Mouse (Mus musculus) heart, postnatal 0 days (tissue): ENCODE measurements at regions not wholly inside any gene's neighbourhood (a gene's known extent, or its start where the extent isn't known, plus 50 kb on each side); places are given as distances from the start of the nearest gene placed in this dataset.
A peak's percentile ranks its signal among the peaks of the same experiment; 100 is the strongest.

Experiments
- ATAC-seq: fragments of 200-750 bp; cut with Nextera tagmentation; 2 replicates; pipeline ENCODE4 v1.8.0; 2017; ENCODE audit warnings: low read depth, moderate number of reproducible peaks, moderate library complexity; ENCODE audit not compliant: insufficient read depth
- DNase-seq: peaks from one replicate; pipeline ENCODE4 v3.0.0-alpha.2; 2016; ENCODE audit warnings: low spot score
- H3K27ac ChIP-seq: fragments of 300-500 bp; sonication (generic); 2 replicates; pipeline ENCODE4 v1.5.1; 2014; ENCODE audit warnings: low read depth, mild to moderate bottlenecking
- H3K27me3 ChIP-seq: fragments of 300-500 bp; sonication (generic); 2 replicates; pipeline ENCODE4 v1.6.1; 2014; ENCODE audit warnings: low read length, mixed read lengths; ENCODE audit not compliant: control insufficient read depth, insufficient read depth
- H3K36me3 ChIP-seq: fragments of 300-500 bp; sonication (generic); replicated peaks from 2 replicates; pipeline ENCODE4 v1.6.1; 2014; ENCODE audit warnings: low read length, mixed read lengths; ENCODE audit not compliant: control insufficient read depth, insufficient read depth
- H3K4me1 ChIP-seq: fragments of 300-500 bp; sonication (generic); 2 replicates; pipeline ENCODE4 v1.6.1; 2014; ENCODE audit warnings: antibody characterized with exemption; ENCODE audit not compliant: control insufficient read depth, insufficient read depth
- H3K4me2 ChIP-seq: fragments of 300-500 bp; sonication (generic); 2 replicates; pipeline ENCODE4 v1.6.1; 2014; ENCODE audit warnings: low read depth, mild to moderate bottlenecking, low read length, moderate library complexity
- H3K4me3 ChIP-seq: fragments of 300-500 bp; sonication (generic); 2 replicates; pipeline ENCODE4 v1.5.1; 2014; ENCODE audit warnings: low read depth, low read length
- H3K9ac ChIP-seq: fragments of 300-500 bp; sonication (generic); replicated peaks from 2 replicates; pipeline ENCODE4 v1.6.1; 2014; ENCODE audit warnings: low read depth, low read length, mixed read lengths
- H3K9me3 ChIP-seq: fragments of 300-500 bp; sonication (generic); replicated peaks from 2 replicates; pipeline ENCODE4 v1.6.1; 2016; ENCODE audit warnings: low read length; ENCODE audit not compliant: control insufficient read depth
- CTCF ChIP-seq: IDR thresholded peaks from 2 replicates; pipeline ENCODE4 v1.5.1; 2016; ENCODE audit warnings: antibody characterized with exemption, control low read depth, low read depth
- EP300 ChIP-seq: IDR thresholded peaks from 2 replicates; pipeline ENCODE4 v1.6.1; 2016; ENCODE audit warnings: antibody characterized with exemption, low read depth
- WGBS: fragments of 180-500 bp; shearing (Covaris S2); extraction: QIAGEN DNeasy Blood & Tissue Kit; methylation state at CpG from one replicate; pipeline ENCODE4 v1.1.7; 2014; 5-methylcytosine and 5-hydroxymethylcytosine counted together

DNA sequence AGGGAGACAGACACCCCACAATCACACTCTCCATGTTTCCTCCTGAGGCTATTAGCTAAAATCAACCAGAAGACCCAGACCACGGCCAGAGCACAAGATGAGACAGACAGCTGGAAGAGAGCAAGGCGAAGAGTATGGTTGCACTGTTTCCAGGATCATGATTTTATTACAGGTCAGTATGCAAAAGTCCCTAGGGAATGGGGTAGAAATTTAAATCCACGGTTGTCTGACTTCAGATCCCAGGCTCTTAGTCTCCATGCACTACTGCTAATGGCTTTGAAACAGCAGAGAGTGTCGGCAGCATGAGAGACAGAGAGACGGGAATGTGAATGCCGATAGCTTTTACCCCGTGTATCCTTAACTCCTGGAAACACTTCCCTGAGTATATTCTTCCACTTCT, 105.2 kb downstream of the Mettl11b start:
- Histone ChIP-seq H3K4me3 (no peak overlapping the region), H3K4me2 (no peak overlapping the region), H3K27ac (no peak overlapping the region), H3K4me1 (peaks cover 6% of the 10 kb centered on the region), H3K9me3 (no peaks in the 10 kb centered on the region), H3K36me3 (no peaks in the 10 kb centered on the region), H3K27me3 (no peaks in the 10 kb centered on the region), H3K9ac (no peak overlapping the region)
- WGBS, result 70% methylated on average over 7 of the region's 7 CpGs
- no peak for ATAC-seq
- no peak for DNase-seq
- TF ChIP-seq CTCF (no peak), EP300 (no peak)

- Histone ChIP-seq H3K4me3 (no peak overlapping the region), H3K27ac (no peak overlapping the region), H3K9ac (no peak overlapping the region), H3K9me3 (no peaks in the 10 kb centered on the region), H3K4me2 (no peak overlapping the region), H3K36me3 (no peaks in the 10 kb centered on the region), H3K4me1 (peaks cover 6% of the 10 kb centered on the region), H3K27me3 (no peaks in the 10 kb centered on the region)
- WGBS, result 57% methylated on average over 3 of the region's 3 CpGs
- TF ChIP-seq EP300 (no peak), CTCF (no peak)
- DNase-seq (no peak), ATAC-seq (no peak)
These were observed 106.9 kb downstream of the Mettl11b start for GRCm38 (mm10) chr1:163618132-163618531.

DNA sequence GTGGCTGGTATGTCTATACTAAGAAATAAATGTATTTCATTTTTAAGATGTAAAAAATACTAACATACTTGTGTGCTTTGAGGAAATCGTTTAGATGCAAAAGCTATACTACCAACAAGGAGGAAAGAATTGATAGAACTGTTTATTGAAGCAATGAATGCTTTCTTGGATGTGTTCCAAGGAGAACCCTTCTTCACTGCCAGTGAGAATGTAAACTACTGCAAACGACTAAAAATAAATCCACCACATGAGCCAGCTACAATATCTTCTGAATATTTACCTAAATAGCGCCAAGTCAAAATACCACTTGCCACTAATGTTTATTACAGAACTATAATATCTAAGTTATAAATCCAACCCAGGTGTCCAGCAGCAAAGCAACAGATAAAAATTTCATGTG, 108.4 kb downstream of the Mettl11b start:
- DNase-seq (peak; percentile 16), ATAC-seq (no peak)
- TF ChIP-seq CTCF, result no peak
- TF ChIP-seq EP300, result no peak
- 26% methylated on average over 3 of the region's 3 CpGs for WGBS
- H3K9me3 ChIP-seq, result no peaks in the 10 kb centered on the region
- H3K4me3 ChIP-seq, result no peak overlapping the region
- no peak overlapping the region for H3K4me2 ChIP-seq
- no peak overlapping the region for H3K9ac ChIP-seq
- H3K27me3 ChIP-seq, result no peaks in the 10 kb centered on the region
- no peaks in the 10 kb centered on the region for H3K36me3 ChIP-seq
- no peak overlapping the region for H3K27ac ChIP-seq
- H3K4me1 ChIP-seq, result peaks cover 6% of the 10 kb centered on the region

GRCm38 (mm10) chr1:163608429-163608828, 116.6 kb downstream of the Mettl11b start:
- Histone ChIP-seq H3K4me1 (no peaks in the 10 kb centered on the region), H3K27me3 (no peaks in the 10 kb centered on the region), H3K36me3 (no peaks in the 10 kb centered on the region), H3K27ac (no peak overlapping the region), H3K4me2 (no peak overlapping the region), H3K9ac (no peak overlapping the region), H3K9me3 (no peaks in the 10 kb centered on the region), H3K4me3 (no peak overlapping the region)
- no peak for ATAC-seq
- no peak for TF ChIP-seq CTCF
- TF ChIP-seq EP300, result no peak
- WGBS, result 73% methylated on average over 1 of the region's 1 CpGs
- no peak for DNase-seq

DNA sequence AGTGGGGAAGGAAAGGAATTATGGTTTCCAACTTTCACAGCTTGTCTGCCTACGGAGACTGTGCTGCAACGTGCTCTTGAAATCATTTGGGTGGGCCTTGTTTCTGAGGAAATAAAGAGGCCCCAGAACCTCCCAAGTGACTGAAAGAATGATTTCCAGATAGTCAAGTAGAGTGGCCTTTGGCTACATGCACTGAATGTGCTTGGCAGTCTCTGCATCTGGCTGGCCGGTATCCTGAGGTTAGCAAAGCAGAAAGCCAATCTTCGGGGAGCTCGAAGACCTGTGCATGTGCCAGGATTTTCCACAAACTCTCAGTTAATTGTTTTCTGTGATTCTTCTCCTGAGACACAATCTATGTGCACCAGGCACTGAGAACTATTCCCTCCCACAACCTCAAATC, 117.3 kb downstream of the Mettl11b start:
- Histone ChIP-seq H3K9ac (no peak overlapping the region), H3K27ac (no peak overlapping the region), H3K9me3 (no peaks in the 10 kb centered on the region), H3K4me2 (no peak overlapping the region), H3K36me3 (no peaks in the 10 kb centered on the region), H3K27me3 (no peaks in the 10 kb centered on the region), H3K4me1 (no peaks in the 10 kb centered on the region), H3K4me3 (no peak overlapping the region)
- DNase-seq (no peak), ATAC-seq (no peak)
- 74% methylated on average over 5 of the region's 5 CpGs for WGBS
- TF ChIP-seq EP300, result no peak

DNA sequence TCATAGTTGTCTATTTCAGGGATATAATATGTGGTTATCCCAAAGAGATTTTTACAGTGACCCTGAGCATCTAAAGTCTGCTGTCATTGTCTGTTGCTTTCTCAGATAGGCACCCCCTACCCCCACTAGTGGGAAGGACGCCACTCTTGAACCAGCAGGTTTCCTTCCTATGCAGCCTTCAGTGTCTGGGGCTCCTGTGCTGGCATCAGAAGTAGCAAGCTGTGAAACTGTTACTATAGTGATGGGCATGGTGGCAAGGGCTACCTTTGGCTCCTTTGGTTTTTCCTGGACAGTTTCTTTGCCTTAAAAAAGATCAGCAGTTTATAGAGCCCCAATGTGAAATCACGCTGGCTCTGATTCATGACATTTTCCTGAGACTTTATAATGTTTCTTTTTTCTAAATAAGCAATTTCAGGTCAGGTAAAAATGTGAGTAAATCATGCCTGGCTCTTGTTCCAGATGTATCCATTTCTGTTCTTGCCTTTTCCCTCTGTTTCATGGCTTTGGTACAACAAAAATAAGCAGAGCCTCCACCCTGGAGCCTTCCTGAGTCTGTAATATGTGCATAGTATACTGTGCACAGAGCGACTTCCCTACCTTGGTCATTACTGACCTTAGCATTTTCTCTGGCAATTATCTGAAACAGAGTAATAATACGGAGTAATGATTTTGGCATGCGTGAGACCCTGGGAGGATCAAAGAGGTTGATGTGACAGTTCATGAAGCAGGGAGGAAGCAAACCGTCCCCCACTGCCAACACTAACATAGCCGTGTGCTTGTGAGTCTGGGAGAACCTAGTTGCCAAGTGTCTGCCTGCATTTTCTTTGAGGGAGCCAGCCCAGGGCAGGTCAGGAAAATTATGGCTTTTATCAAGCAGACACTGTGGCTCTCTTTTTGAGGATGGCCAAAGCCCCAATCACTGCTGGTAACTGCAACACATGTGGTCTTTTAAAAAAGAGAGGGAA, 124.8 kb downstream of the Mettl11b start:
- Histone ChIP-seq H3K9ac (no peak overlapping the region), H3K4me3 (no peak overlapping the region), H3K27ac (no peak overlapping the region), H3K4me2 (no peak overlapping the region), H3K4me1 (no peaks in the 10 kb centered on the region), H3K9me3 (no peaks in the 10 kb centered on the region), H3K36me3 (no peaks in the 10 kb centered on the region), H3K27me3 (no peaks in the 10 kb centered on the region)
- TF ChIP-seq CTCF, result no peak
- no peak for TF ChIP-seq EP300
- DNase-seq (no peak), ATAC-seq (no peak)
- WGBS, result 54% methylated on average over 7 of the region's 7 CpGs
